In the genomic region with DNA sequence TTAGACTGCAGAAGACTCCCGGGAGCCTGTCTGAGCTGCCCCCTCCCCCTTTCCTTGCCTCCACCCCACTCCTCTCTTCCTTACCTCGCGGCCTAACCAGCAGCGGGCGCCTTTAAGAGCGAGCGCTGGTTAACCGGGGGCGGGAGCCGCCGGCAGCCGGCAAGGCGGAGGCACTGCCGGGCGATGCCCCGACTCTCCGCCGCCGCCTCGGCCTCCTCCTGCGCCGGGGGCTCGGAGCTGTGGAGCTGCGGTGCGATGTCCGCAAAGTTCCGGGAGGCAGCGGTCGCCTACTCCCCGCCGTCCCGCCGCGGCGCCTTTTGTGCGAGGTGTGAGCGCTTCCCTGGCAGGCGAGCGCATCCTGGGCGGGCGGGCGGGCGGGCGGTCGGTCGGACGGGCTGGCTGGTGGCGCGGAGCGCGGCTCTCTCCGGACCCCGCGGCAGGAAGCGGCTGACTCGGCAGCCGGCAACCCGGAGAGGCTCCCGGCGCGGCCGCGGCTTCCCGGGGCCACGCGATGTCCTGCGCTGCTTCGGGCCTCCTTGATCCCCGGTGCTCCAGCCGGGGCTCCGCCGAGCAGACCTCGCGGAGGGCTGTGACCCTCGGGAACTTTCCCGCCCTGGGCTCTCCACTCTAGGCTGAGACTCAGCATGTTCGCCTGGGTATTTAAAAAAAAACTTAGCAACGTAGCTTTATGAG, we compare ENCODE assay signal across 8 mouse cellular contexts. TPM values are rescaled to one million over a fixed set of nuclear protein-coding genes. Genes with fewer than 3 reads are reported as not detected.
DNase-seq lines count a peak whose midpoint lies in the region; ATAC-seq and TF ChIP-seq lines count a peak whose summit lies in the region.

A gene (plus strand): TSS at position 109 of the 693 bp plus-strand sequence.

- peak within 1 kb of the TSS; percentile 69 for H3K9ac ChIP-seq in embryonic facial prominence, embryonic 15.5 days
- H3K9ac ChIP-seq in limb, embryonic 14.5 days (ENCODE audit: low read depth, low read length, severe bottlenecking) = peak within 1 kb of the TSS; percentile 96
- peak within 1 kb of the TSS; percentile 85 for H3K9ac ChIP-seq in midbrain, embryonic 15.5 days
- peak within 1 kb of the TSS; percentile 40 for H3K9ac ChIP-seq in stomach, embryonic 15.5 days

- peak within 1 kb of the TSS; percentile 73 for H3K4me3 ChIP-seq in embryonic facial prominence, embryonic 15.5 days (replicated peaks)
- H3K4me3 ChIP-seq in heart, embryonic 10.5 days = peak within 1 kb of the TSS; percentile 80
- H3K4me3 ChIP-seq in limb, embryonic 14.5 days (replicated peaks; ENCODE audit: low read length) = peak within 1 kb of the TSS; percentile 72
- H3K4me3 ChIP-seq in midbrain, embryonic 15.5 days = peak within 1 kb of the TSS; percentile 73
- peak within 1 kb of the TSS; percentile 55 for H3K4me3 ChIP-seq in stomach, embryonic 15.5 days (replicated peaks)

- peak within 1 kb of the TSS; percentile 89 for H3K27ac ChIP-seq in embryonic facial prominence, embryonic 15.5 days (replicated peaks)
- H3K27ac ChIP-seq in heart, embryonic 10.5 days = peak within 1 kb of the TSS; percentile 93
- H3K27ac ChIP-seq in limb, embryonic 14.5 days (replicated peaks; ENCODE audit: low read depth, low read length) = peak within 1 kb of the TSS; percentile 94
- peak within 1 kb of the TSS; percentile 92 for H3K27ac ChIP-seq in midbrain, embryonic 15.5 days
- H3K27ac ChIP-seq in stomach, embryonic 15.5 days = peak within 1 kb of the TSS; percentile 77

- WGBS in embryonic facial prominence, embryonic 15.5 days = under 1% methylated on average over 77 of the region's 78 CpGs
- under 1% methylated on average over 78 of the region's 78 CpGs for WGBS in heart, embryonic 10.5 days
- WGBS in limb, embryonic 14.5 days = 0% methylated on average over 48 of the region's 78 CpGs
- WGBS in midbrain, embryonic 15.5 days = under 1% methylated on average over 57 of the region's 78 CpGs
- WGBS in stomach, embryonic 15.5 days = under 1% methylated on average over 68 of the region's 78 CpGs

- no peaks in the 10 kb centered on the region for H3K36me3 ChIP-seq in embryonic facial prominence, embryonic 15.5 days
- no peaks in the 10 kb centered on the region for H3K36me3 ChIP-seq in heart, embryonic 10.5 days
- no peaks in the 10 kb centered on the region for H3K36me3 ChIP-seq in limb, embryonic 14.5 days (ENCODE audit: control insufficient read depth, insufficient read depth, low read length)
- H3K36me3 ChIP-seq in midbrain, embryonic 15.5 days (replicated peaks) = no peaks in the 10 kb centered on the region
- no peaks in the 10 kb centered on the region for H3K36me3 ChIP-seq in stomach, embryonic 15.5 days

- peak within 1 kb of the TSS; percentile 63 for H3K4me2 ChIP-seq in embryonic facial prominence, embryonic 15.5 days (replicated peaks)
- peak within 1 kb of the TSS; percentile 67 for H3K4me2 ChIP-seq in limb, embryonic 14.5 days (replicated peaks; ENCODE audit: low read depth, low read length, severe bottlenecking)
- H3K4me2 ChIP-seq in midbrain, embryonic 15.5 days = peak within 1 kb of the TSS; percentile 71
- peak within 1 kb of the TSS; percentile 59 for H3K4me2 ChIP-seq in stomach, embryonic 15.5 days

- peaks cover 8% of the 10 kb centered on the region for H3K4me1 ChIP-seq in embryonic facial prominence, embryonic 15.5 days
- H3K4me1 ChIP-seq in heart, embryonic 10.5 days = no peaks in the 10 kb centered on the region
- H3K4me1 ChIP-seq in limb, embryonic 14.5 days (ENCODE audit: control insufficient read depth, insufficient read depth, low read length) = 0 out of 2 replicates have a peak, but pooled peaks cover 6% of the 10 kb centered on the region
- H3K4me1 ChIP-seq in midbrain, embryonic 15.5 days = peaks cover 8% of the 10 kb centered on the region
- H3K4me1 ChIP-seq in stomach, embryonic 15.5 days = no peaks in the 10 kb centered on the region

- no peaks in the 10 kb centered on the region for H3K27me3 ChIP-seq in embryonic facial prominence, embryonic 15.5 days
- H3K27me3 ChIP-seq in heart, embryonic 10.5 days (ENCODE audit: insufficient read depth, poor library complexity, severe bottlenecking) = peaks cover 13% of the 10 kb centered on the region
- H3K27me3 ChIP-seq in limb, embryonic 14.5 days (ENCODE audit: control insufficient read depth, insufficient read depth, low read length) = no peaks in the 10 kb centered on the region
- H3K27me3 ChIP-seq in midbrain, embryonic 15.5 days (replicated peaks) = no peaks in the 10 kb centered on the region
- H3K27me3 ChIP-seq in stomach, embryonic 15.5 days (replicated peaks) = 0 out of 2 replicates have a peak, but pooled peaks cover 4% of the 10 kb centered on the region

- ATAC-seq in embryonic facial prominence, embryonic 15.5 days (ENCODE audit: insufficient number of reproducible peaks, low FRiP score, low TSS enrichment, low read depth) = peak; percentile 95
- peak; percentile 95 for ATAC-seq in limb, embryonic 14.5 days (ENCODE audit: low FRiP score, low read depth)
- ATAC-seq in midbrain, embryonic 15.5 days (replicated peaks) = peak; percentile 99
- peak; percentile 94 for ATAC-seq in stomach, embryonic 15.5 days (ENCODE audit: insufficient read depth, low FRiP score, low read depth)

- no peaks in the 10 kb centered on the region for H3K9me3 ChIP-seq in embryonic facial prominence, embryonic 15.5 days (replicated peaks)
- H3K9me3 ChIP-seq in heart, embryonic 10.5 days = no peaks in the 10 kb centered on the region
- no peaks in the 10 kb centered on the region for H3K9me3 ChIP-seq in limb, embryonic 14.5 days (ENCODE audit: control insufficient read depth, low read length)
- H3K9me3 ChIP-seq in midbrain, embryonic 15.5 days = no peaks in the 10 kb centered on the region
- H3K9me3 ChIP-seq in stomach, embryonic 15.5 days = no peaks in the 10 kb centered on the region

- peak; percentile 5 to 6 for DNase-seq in spleen, adult 18-20 months
- no peak for DNase-seq in spleen, adult 12 weeks (ENCODE audit: low spot score)
- peak; percentile 81 for DNase-seq in heart, embryonic 10.5 days (ENCODE audit: low spot score)
- DNase-seq in kidney, adult 9 months = peak; percentile 52
- peak; percentile 83 for DNase-seq in limb, embryonic 14.5 days (ENCODE audit: low spot score)

- TF ChIP-seq POLR2A in limb, embryonic 14.5 days (IDR thresholded peaks at IDR 0.05; ENCODE audit: borderline replicate concordance, extremely low read depth, insufficient read depth, insufficient read length) = no peak

RNA-seq across cellular contexts. Expression of the gene that starts here (rescaled TPM):
- polyA plus RNA-seq in embryonic facial prominence, embryonic 15.5 days (2015; fragmentation: Nextera tagmentation; extraction: Ambion mirVana) = 1.4 and 2.4 TPM in 2 replicates
- polyA plus RNA-seq in heart, embryonic 10.5 days (2016; fragmentation: Nextera tagmentation; extraction: Ambion mirVana) = 0.47 and 0.87 TPM in 2 replicates
- polyA plus RNA-seq in limb, embryonic 14.5 days (2012; rRNA removed) = 5.6 and 9.1 TPM in 2 replicates
- polyA plus RNA-seq in limb, embryonic 14.5 days (2014; fragmentation: Nextera tagmentation; extraction: Ambion mirVana) = 2.1 and 3.6 TPM in 2 replicates
- polyA plus RNA-seq in midbrain, embryonic 15.5 days (2015; fragmentation: Nextera tagmentation; extraction: Ambion mirVana) = 1.6 and 2.0 TPM in 2 replicates
- 1.1 and 1.2 TPM in 2 replicates for polyA plus RNA-seq in stomach, embryonic 15.5 days (2015; fragmentation: Nextera tagmentation; extraction: Ambion mirVana)

Comparison
In these comparisons a context has a peak if more than half of its experiments do, and no peak if none do; other contexts are left out.
1. Peak in DNase-seq, H3K4me3 ChIP-seq and H3K27ac ChIP-seq in heart, embryonic 10.5 days; RNA of the gene not detected or under 1 TPM.
2. H3K9ac ChIP-seq: peak in every context shown above with its lines; median percentile 96 in limb, embryonic 14.5 days; 85 in midbrain, embryonic 15.5 days; 69 in embryonic facial prominence, embryonic 15.5 days; 40 in stomach, embryonic 15.5 days.